34 mouse cellular contexts compared by ENCODE assay signal in genomic region chr17:83567375-83567774, GRCm38 (mm10). TPM values are rescaled to one million over a fixed set of nuclear protein-coding genes. Genes with fewer than 3 reads are reported as not detected.
A peak's percentile ranks its signal among the peaks of the same experiment; 100 is the strongest.
DNase-seq lines count a peak whose midpoint lies in the region; ATAC-seq and TF ChIP-seq lines count a peak whose summit lies in the region.
"Had no signal": no experiment of that assay in that cellular context is flagged by ENCODE, and none has a peak within 500 bp of the region (broad histone marks: within the 10 kb centered on the region; RNA-seq: fewer than 3 reads in every experiment).

No protein-coding gene starts in this region.

- 26% methylated on average over 8 of the region's 8 CpGs for WGBS in hindbrain, embryonic 11.5 days
- WGBS in hindbrain, embryonic 13.5 days: 31% methylated on average over 8 of the region's 8 CpGs
- 66% methylated on average over 8 of the region's 8 CpGs for WGBS in liver, embryonic 11.5 days
- 56% methylated on average over 8 of the region's 8 CpGs for WGBS in liver, embryonic 16.5 days (ENCODE audit: insufficient replicate concordance)

- in situ Hi-C loops in CH12.LX (cut with MboI; ENCODE audit: low pct_ligation_motif_present, low pct_unique_long_range_greater_than_20kb, low sequenced_read_pairs): no loop called here

- TF ChIP-seq EP300 in CH12.LX (IDR thresholded peaks at IDR 0.05; ENCODE audit: low read length): no peak

- no peak overlapping the region for H3K4me3 ChIP-seq in hindbrain, embryonic 11.5 days (ENCODE audit: low read depth, low read length)
- H3K4me3 ChIP-seq in hindbrain, embryonic 13.5 days: no peak overlapping the region
- no peak overlapping the region for H3K4me3 ChIP-seq in CH12.LX (replicated peaks in 1 of 3; ENCODE audit: low read depth in 2 of 3, low read length in 2 of 3, poor library complexity in 1 of 3)
- H3K4me3 ChIP-seq in liver, embryonic 11.5 days (ENCODE audit: low read depth, low read length): no peak overlapping the region
- no peak overlapping the region for H3K4me3 ChIP-seq in liver, embryonic 16.5 days (ENCODE audit: low read depth, low read length)
- H3K4me3 ChIP-seq: embryonic facial prominence, embryonic 13.5 days; erythroblast, embryonic 14.5 days; gastrocnemius, adult 2 months; heart, adult 2 months; heart, embryonic 13.5 days; kidney, embryonic 15.5 days; layer of hippocampus, adult 2 months; lung, embryonic 15.5 days had no signal

- peak; percentile 41 for DNase-seq in hindbrain, embryonic 11.5 days (ENCODE audit: low spot score)
- DNase-seq in CH12.LX (ENCODE audit: extremely low read depth): no peak
- no peak for DNase-seq in liver, embryonic 11.5 days (ENCODE audit: low spot score)
- DNase-seq in c-Kit-positive CD71-positive TER-119-positive erythroid progenitor cells, embryonic 14.5 days (ENCODE audit: low spot score): no peak
- no peak for DNase-seq in left cerebral cortex, adult 8-10 months (ENCODE audit: low spot score in 2 of 2)
- DNase-seq: adrenal gland, adult 2 months; adrenal gland, postnatal 36 days; B cell, adult 2 months; cerebellum, adult 2 months; cerebellum, postnatal 14 days; gastrocnemius, adult 2 months; gastrocnemius, postnatal 36 days; heart, adult 2 months; heart, postnatal 10 days; kidney, adult 18-20 months; kidney, postnatal 25 days; left cerebral cortex, postnatal 4 days; lung, postnatal 36 days; midbrain, embryonic 14.5 days; right cerebral cortex, adult 18-20 months; right cerebral cortex, postnatal 4 days; thymus, adult 18-20 months; thymus, postnatal 25 days had no signal

- H3K79me2 ChIP-seq in CH12.LX (replicated peaks; ENCODE audit: control insufficient read depth, extremely low read depth, insufficient read depth, poor library complexity, severe bottlenecking): no peaks in the 10 kb centered on the region

- no peak for TF ChIP-seq POLR2A in CH12.LX (IDR thresholded peaks at IDR 0.05; ENCODE audit: low read depth, low read length)

- no peak overlapping the region for H3K4me2 ChIP-seq in hindbrain, embryonic 11.5 days (replicated peaks; ENCODE audit: low read depth, low read length)
- H3K4me2 ChIP-seq in hindbrain, embryonic 13.5 days: no peak overlapping the region
- no peak overlapping the region for H3K4me2 ChIP-seq in CH12.LX (ENCODE audit: insufficient read depth, low read depth, poor library complexity, severe bottlenecking)
- H3K4me2 ChIP-seq in liver, embryonic 11.5 days: no peak overlapping the region
- peak overlapping the region; percentile 33; the same call in 1 of the 2 replicates for H3K4me2 ChIP-seq in liver, embryonic 16.5 days (ENCODE audit: low read depth, low read length)
- H3K4me2 ChIP-seq: embryonic facial prominence, embryonic 13.5 days; heart, embryonic 13.5 days; kidney, embryonic 15.5 days; lung, embryonic 15.5 days had no signal

- no peak for TF ChIP-seq RAD21 in CH12.LX (IDR thresholded peaks at IDR 0.05; ENCODE audit: low read depth, low read length)

- no peak overlapping the region for H3K9ac ChIP-seq in hindbrain, embryonic 11.5 days (ENCODE audit: low read depth, low read length)
- H3K9ac ChIP-seq in hindbrain, embryonic 13.5 days: no peak overlapping the region
- no peak overlapping the region for H3K9ac ChIP-seq in CH12.LX (ENCODE audit: insufficient read depth, low read depth)
- H3K9ac ChIP-seq in liver, embryonic 11.5 days (ENCODE audit: low read depth, low read length): no peak overlapping the region
- no peak overlapping the region for H3K9ac ChIP-seq in liver, embryonic 16.5 days (ENCODE audit: low read depth, low read length)
- H3K9ac ChIP-seq: embryonic facial prominence, embryonic 13.5 days; heart, embryonic 13.5 days; kidney, embryonic 15.5 days; lung, embryonic 15.5 days had no signal

- no peaks in the 10 kb centered on the region for H3K9me3 ChIP-seq in hindbrain, embryonic 11.5 days (ENCODE audit: control insufficient read depth, low read length)
- H3K9me3 ChIP-seq in hindbrain, embryonic 13.5 days: no peaks in the 10 kb centered on the region
- H3K9me3 ChIP-seq in CH12.LX (replicated peaks; ENCODE audit: low read length): no peaks in the 10 kb centered on the region
- H3K9me3 ChIP-seq in liver, embryonic 11.5 days (ENCODE audit: control insufficient read depth, low read length): no peaks in the 10 kb centered on the region
- H3K9me3 ChIP-seq in liver, embryonic 16.5 days (replicated peaks; ENCODE audit: control insufficient read depth, low read length): no peaks in the 10 kb centered on the region
- H3K9me3 ChIP-seq: embryonic facial prominence, embryonic 13.5 days; heart, embryonic 13.5 days; kidney, embryonic 15.5 days; lung, embryonic 15.5 days had no signal

- H3K27ac ChIP-seq in hindbrain, embryonic 11.5 days (ENCODE audit: low read depth, low read length): peak overlapping the region; percentile 20; the same call in 1 of the 2 replicates
- no peak overlapping the region for H3K27ac ChIP-seq in hindbrain, embryonic 13.5 days
- no peak overlapping the region for H3K27ac ChIP-seq in CH12.LX (ENCODE audit: insufficient read depth, low read depth)
- peak overlapping the region; percentile 57 for H3K27ac ChIP-seq in liver, embryonic 11.5 days (ENCODE audit: low read depth, low read length)
- peak overlapping the region; percentile 68 for H3K27ac ChIP-seq in liver, embryonic 16.5 days (ENCODE audit: low read length)
- H3K27ac ChIP-seq: embryonic facial prominence, embryonic 13.5 days; gastrocnemius, adult 2 months; heart, adult 2 months; heart, embryonic 13.5 days; kidney, embryonic 15.5 days; layer of hippocampus, adult 2 months; lung, embryonic 15.5 days; stomach, postnatal 0 days had no signal

- H3K4me1 ChIP-seq in hindbrain, embryonic 11.5 days (replicated peaks; ENCODE audit: control insufficient read depth, insufficient read depth, low read length): no peaks in the 10 kb centered on the region
- peaks cover 30% of the 10 kb centered on the region for H3K4me1 ChIP-seq in hindbrain, embryonic 13.5 days (replicated peaks)
- H3K4me1 ChIP-seq in CH12.LX (ENCODE audit: control insufficient read depth in 1 of 2, insufficient read depth in 2 of 2): peaks cover 7 to 11% of the 10 kb centered on the region in 2 experiments; a peak in 3 of 4 replicates
- peaks cover 10% of the 10 kb centered on the region for H3K4me1 ChIP-seq in liver, embryonic 11.5 days (replicated peaks; ENCODE audit: control insufficient read depth, insufficient read depth, low read length)
- H3K4me1 ChIP-seq in liver, embryonic 16.5 days (ENCODE audit: control insufficient read depth, low read depth, low read length): peaks cover 13% of the 10 kb centered on the region

- no peak for ATAC-seq in hindbrain, embryonic 11.5 days (ENCODE audit: low FRiP score)
- ATAC-seq in hindbrain, embryonic 13.5 days (ENCODE audit: low FRiP score): no peak
- ATAC-seq in liver, embryonic 11.5 days (replicated peaks; ENCODE audit: low FRiP score): no peak; the same call in 1 of the 2 replicates
- ATAC-seq in liver, embryonic 16.5 days (ENCODE audit: low read depth): peak; percentile 31
- ATAC-seq: activated CD4-positive, CD25-positive, alpha-beta regulatory T cell, adult 4 months; inflammation-experienced regulatory T-cells, adult 6 months had no signal

- dilution Hi-C loops in CH12.LX (cut with MboI; ENCODE audit: extremely low pct_ligation_motif_present, extremely low pct_unique_long_range_greater_than_20kb, low sequenced_read_pairs): no loop called here

- H3K36me3 ChIP-seq in hindbrain, embryonic 11.5 days (ENCODE audit: control insufficient read depth, insufficient read depth, low read length): no peaks in the 10 kb centered on the region
- H3K36me3 ChIP-seq in hindbrain, embryonic 13.5 days: no peaks in the 10 kb centered on the region
- no peaks in the 10 kb centered on the region for H3K36me3 ChIP-seq in CH12.LX (replicated peaks in 1 of 2; ENCODE audit: control insufficient read depth in 1 of 2, insufficient read depth in 1 of 2, low read length in 1 of 2)
- H3K36me3 ChIP-seq in liver, embryonic 11.5 days (ENCODE audit: control insufficient read depth, insufficient read depth, low read length): no peaks in the 10 kb centered on the region
- no peaks in the 10 kb centered on the region for H3K36me3 ChIP-seq in liver, embryonic 16.5 days (ENCODE audit: control insufficient read depth, insufficient read depth)
- H3K36me3 ChIP-seq: embryonic facial prominence, embryonic 13.5 days; heart, embryonic 13.5 days; kidney, embryonic 15.5 days; lung, embryonic 15.5 days had no signal

- H3K27me3 ChIP-seq in hindbrain, embryonic 11.5 days (ENCODE audit: control insufficient read depth, insufficient read depth, low read length): no peaks in the 10 kb centered on the region
- H3K27me3 ChIP-seq in hindbrain, embryonic 13.5 days: no peaks in the 10 kb centered on the region
- no peaks in the 10 kb centered on the region for H3K27me3 ChIP-seq in CH12.LX (replicated peaks)
- H3K27me3 ChIP-seq in liver, embryonic 11.5 days (replicated peaks; ENCODE audit: control insufficient read depth, insufficient read depth, low read length): no peaks in the 10 kb centered on the region
- no peaks in the 10 kb centered on the region for H3K27me3 ChIP-seq in liver, embryonic 16.5 days (ENCODE audit: control insufficient read depth, insufficient read depth, low read depth, low read length)
- H3K27me3 ChIP-seq: embryonic facial prominence, embryonic 13.5 days; heart, embryonic 13.5 days; kidney, embryonic 15.5 days; lung, embryonic 15.5 days had no signal

- TF ChIP-seq CTCF in CH12.LX (conservative IDR thresholded peaks at IDR 0.05 in 1 of 2, IDR thresholded peaks at IDR 0.05 in 1 of 2; ENCODE audit: low read depth in 2 of 2, low read length in 2 of 2): no peak

TF ChIP-seq in CH12.LX, 34 proteins besides CTCF, POLR2A, EP300 and RAD21:
- TF ChIP-seq MEF2A (IDR thresholded peaks at IDR 0.05; ENCODE audit: borderline replicate concordance, low read depth, low read length) (no peak), ZNF384 (IDR thresholded peaks at IDR 0.05; ENCODE audit: low read depth, low read length) (no peak), ZKSCAN1 (IDR thresholded peaks at IDR 0.05; ENCODE audit: borderline replicate concordance, low read depth, low read length) (0 out of 2 replicates have a peak, but pooled peaks have one; percentile 3)

RNA-seq across cellular contexts. Expression of gene Cox7a2l, which starts 50.2 kb away (rescaled TPM):
- 165 and 179 TPM in 2 replicates for polyA plus RNA-seq in hindbrain, embryonic 11.5 days (2014; fragmentation: Nextera tagmentation; extraction: Ambion mirVana)
- 188 and 192 TPM in 2 replicates for polyA plus RNA-seq in hindbrain, embryonic 13.5 days (2015; fragmentation: Nextera tagmentation; extraction: Ambion mirVana)
- 267 and 310 TPM in 2 replicates for total RNA-seq in CH12.LX (2012; rRNA removed)
- 371 and 386 TPM in 2 replicates for total RNA-seq in CH12.LX (2014; rRNA removed)
- polyA plus RNA-seq in CH12.LX (2012; ENCODE audit: insufficient read length, low read depth): 233 and 283 TPM in 2 replicates
- polyA plus RNA-seq in liver, embryonic 11.5 days (2014; fragmentation: Nextera tagmentation; extraction: Ambion mirVana): 134 and 136 TPM in 2 replicates
- polyA plus RNA-seq in liver, embryonic 16.5 days (2015; fragmentation: Nextera tagmentation; extraction: Ambion mirVana): 61.0 and 63.5 TPM in 2 replicates
- 100 to 1,000 TPM; 186 to 197 (median 193) TPM for total RNA-seq in left cerebral cortex, adult 8-10 months (2022)

Comparison
In these comparisons a context has a peak if more than half of its experiments do, and no peak if none do; other contexts are left out.
1. H3K27ac ChIP-seq: peak in hindbrain, embryonic 11.5 days (single experiment), liver, embryonic 11.5 days (single experiment) and liver, embryonic 16.5 days (single experiment); none in hindbrain, embryonic 13.5 days (single experiment) and CH12.LX (single experiment).